13 mouse cellular contexts compared by ENCODE assay signal in genomic region chr12:16021202-16021821, GRCm38 (mm10).
A peak's percentile ranks its signal among the peaks of the same experiment; 100 is the strongest.
DNase-seq lines count a peak whose midpoint lies in the region; ATAC-seq and TF ChIP-seq lines count a peak whose summit lies in the region.
"Had no signal": no experiment of that assay in that cellular context is flagged by ENCODE, and none has a peak within 500 bp of the region (broad histone marks: within the 10 kb centered on the region; RNA-seq: fewer than 3 reads in every experiment).

No protein-coding gene starts in this region.

- H3K36me3 ChIP-seq in stomach, postnatal 0 days (ENCODE audit: control insufficient read depth, insufficient read depth, low read length): no peaks in the 10 kb centered on the region
- H3K36me3 ChIP-seq: embryonic facial prominence, embryonic 12.5 days; neural tube, embryonic 13.5 days had no signal

- TF ChIP-seq CTCF in stomach, postnatal 0 days (IDR thresholded peaks at IDR 0.05; ENCODE audit: low read depth): no peak

- ATAC-seq in stomach, postnatal 0 days (ENCODE audit: low FRiP score, low TSS enrichment): 0 out of 2 replicates have a peak, but pooled peaks have one; percentile 40
- ATAC-seq: hindbrain, postnatal 0 days had no signal

- WGBS in stomach, postnatal 0 days: 26% methylated on average over 1 of the region's 1 CpGs

- H3K4me3 ChIP-seq in stomach, postnatal 0 days (ENCODE audit: low read depth, low read length): no peak overlapping the region
- H3K4me3 ChIP-seq: embryonic facial prominence, embryonic 12.5 days; neural tube, embryonic 13.5 days had no signal

- no peaks in the 10 kb centered on the region for H3K9me3 ChIP-seq in stomach, postnatal 0 days (ENCODE audit: control insufficient read depth, low read length)
- H3K9me3 ChIP-seq: embryonic facial prominence, embryonic 12.5 days; neural tube, embryonic 13.5 days had no signal

- no peak overlapping the region for H3K4me2 ChIP-seq in stomach, postnatal 0 days (replicated peaks; ENCODE audit: low read depth)
- H3K4me2 ChIP-seq: embryonic facial prominence, embryonic 12.5 days; neural tube, embryonic 13.5 days had no signal

- no peak overlapping the region for H3K9ac ChIP-seq in stomach, postnatal 0 days (ENCODE audit: low read length)
- H3K9ac ChIP-seq: embryonic facial prominence, embryonic 12.5 days; neural tube, embryonic 13.5 days had no signal

- H3K27me3 ChIP-seq in stomach, postnatal 0 days (ENCODE audit: control insufficient read depth, insufficient read depth, low read length): no peaks in the 10 kb centered on the region
- H3K27me3 ChIP-seq: embryonic facial prominence, embryonic 12.5 days; neural tube, embryonic 13.5 days had no signal

- H3K4me1 ChIP-seq in stomach, postnatal 0 days (replicated peaks; ENCODE audit: control insufficient read depth, insufficient read depth): no peaks in the 10 kb centered on the region
- H3K4me1 ChIP-seq: embryonic facial prominence, embryonic 12.5 days; neural tube, embryonic 13.5 days had no signal

- TF ChIP-seq EP300 in stomach, postnatal 0 days (optimal IDR thresholded peaks at IDR 0.05): no peak

- no peak overlapping the region for H3K27ac ChIP-seq in stomach, postnatal 0 days (replicated peaks)
- H3K27ac ChIP-seq: embryonic facial prominence, embryonic 12.5 days; hindbrain, postnatal 0 days; neural tube, embryonic 13.5 days had no signal

- DNase-seq in gastrocnemius, adult 18-20 months (ENCODE audit: low spot score): peak; percentile 42
- DNase-seq in gastrocnemius, postnatal 4 days (ENCODE audit: low spot score in 2 of 2): no peak
- peak; percentile 23 for DNase-seq in urinary bladder, postnatal 14 days (ENCODE audit: low spot score)
- DNase-seq in urinary bladder, postnatal 10 days (ENCODE audit: low spot score): no peak
- peak; percentile 32 for DNase-seq in liver
- no peak for DNase-seq in stomach, postnatal 0 days (ENCODE audit: low spot score)
- DNase-seq in cerebellum, postnatal 36 days: no peak
- DNase-seq in cerebellum, adult 9-11 months: no peak
- DNase-seq: lung, postnatal 4 days; right cerebral cortex, adult 18-20 months had no signal

Comparison
In these comparisons a context has a peak if more than half of its experiments do, and no peak if none do; other contexts are left out.
1. DNase-seq: peak in gastrocnemius, adult 18-20 months (single experiment), urinary bladder, postnatal 14 days (single experiment) and liver (single experiment); none in gastrocnemius, postnatal 4 days (0 of 2), urinary bladder, postnatal 10 days (single experiment), stomach, postnatal 0 days (single experiment), cerebellum, postnatal 36 days (0 of 2) and cerebellum, adult 9-11 months (single experiment).